Mouse (Mus musculus) liver, postnatal 0 days (tissue): ENCODE results near the gene Tbx19. TPM values are rescaled to one million over a fixed set of nuclear protein-coding genes. Genes with fewer than 3 reads are reported as not detected.

ENCODE experiments used
- ATAC-seq: fragments of 200-750 bp; cut with Nextera tagmentation; 2 replicates; pipeline ENCODE4 v1.8.0; 2017; ENCODE audit warnings: mild to moderate bottlenecking, moderate library complexity
- DNase-seq: peaks from one replicate; pipeline ENCODE4 v3.0.0-alpha.2; 2016
- H3K27ac ChIP-seq: fragments of 300-500 bp; sonication (generic); 2 replicates; pipeline ENCODE4 v1.5.1; 2014; ENCODE audit warnings: antibody characterized with exemption, moderate library complexity, mild to moderate bottlenecking, low read depth
- H3K27me3 ChIP-seq: fragments of 300-500 bp; sonication (generic); 2 replicates; pipeline ENCODE4 v1.6.1; 2014; ENCODE audit warnings: low read length, control low read depth, mixed read lengths; ENCODE audit not compliant: insufficient read depth
- H3K36me3 ChIP-seq: fragments of 300-500 bp; sonication (generic); replicated peaks from 2 replicates; pipeline ENCODE4 v1.6.1; 2014; ENCODE audit warnings: mild to moderate bottlenecking, control low read depth, low read length, moderate library complexity, mixed read lengths; ENCODE audit not compliant: insufficient read depth
- H3K4me1 ChIP-seq: fragments of 300-500 bp; sonication (generic); 2 replicates; pipeline ENCODE4 v1.6.1; 2014; ENCODE audit warnings: antibody characterized with exemption, mild to moderate bottlenecking, control low read depth; ENCODE audit not compliant: insufficient read depth
- H3K4me2 ChIP-seq: fragments of 300-500 bp; sonication (generic); 2 replicates; pipeline ENCODE4 v1.6.1; 2014; ENCODE audit warnings: low read depth, mild to moderate bottlenecking, low read length, moderate library complexity, mixed read lengths
- H3K4me3 ChIP-seq: fragments of 300-500 bp; sonication (generic); 2 replicates; pipeline ENCODE4 v1.5.1; 2014; ENCODE audit warnings: low read depth, low read length
- H3K9ac ChIP-seq: fragments of 300-500 bp; sonication (generic); replicated peaks from 2 replicates; pipeline ENCODE4 v1.6.1; 2014; ENCODE audit warnings: mild to moderate bottlenecking, moderate library complexity
- H3K9me3 ChIP-seq: fragments of 300-500 bp; sonication (generic); 2 replicates; pipeline ENCODE4 v1.6.1; 2016; ENCODE audit warnings: mild to moderate bottlenecking, control low read depth, low read length, mixed read lengths
- CTCF ChIP-seq: sonication (generic); IDR thresholded peaks from 2 replicates; pipeline ENCODE4 v1.5.1; 2016; ENCODE audit warnings: antibody characterized with exemption, low read depth
- EP300 ChIP-seq: IDR thresholded peaks from 2 replicates; pipeline ENCODE4 v1.6.1; 2016; ENCODE audit warnings: antibody characterized with exemption, low read depth, mild to moderate bottlenecking
- WGBS: fragments of 180-500 bp; shearing (Covaris S2); extraction: QIAGEN DNeasy Blood & Tissue Kit; methylation state at CpG from one replicate; pipeline ENCODE4 v1.1.7; 2014; ENCODE audit not compliant: insufficient replicate concordance; 5-methylcytosine and 5-hydroxymethylcytosine counted together
- polyA plus RNA-seq: library from polyadenylated mRNA; unstranded; fragments of >200 nt; fragmentation: Nextera tagmentation; extraction: Ambion mirVana; gene quantifications from 2 replicates; pipeline ENCODE4 v1.2.1, GENCODE M21; 2015

Tbx19 gene
- polyA plus RNA-seq, 1 experiment from 2014 or later, result 0.06 TPM

GRCm38 (mm10) chr1:165114460-165115175 lies 46.0 kb downstream of the Tbx19 start:
- Histone ChIP-seq H3K4me1 (peaks cover 10% of the 10 kb centered on the region; the same call in 1 of the 2 replicates), H3K27ac (no peak overlapping the region), H3K36me3 (no peaks in the 10 kb centered on the region), H3K9me3 (no peaks in the 10 kb centered on the region), H3K4me3 (no peak overlapping the region), H3K27me3 (no peaks in the 10 kb centered on the region), H3K9ac (no peak overlapping the region), H3K4me2 (peak overlapping the region; percentile 59)
- TF ChIP-seq CTCF, result peak; percentile 62
- peak; percentile 79 for TF ChIP-seq EP300
- 22% methylated on average over 17 of the region's 17 CpGs for WGBS
- ATAC-seq (peak; percentile 74), DNase-seq (peak; percentile 35)

- no peak overlapping the region for H3K4me3 ChIP-seq
- H3K27ac ChIP-seq, result no peak overlapping the region
- H3K9ac ChIP-seq, result no peak overlapping the region
- DNase-seq (no peak), ATAC-seq (no peak)
- no peak for TF ChIP-seq CTCF
- no peak for TF ChIP-seq EP300
- WGBS, result 58% methylated on average over 11 of the region's 11 CpGs
- H3K9me3 ChIP-seq, result no peaks in the 10 kb centered on the region
- peaks cover 10% of the 10 kb centered on the region; the same call in 1 of the 2 replicates for H3K4me1 ChIP-seq
- no peak overlapping the region for H3K4me2 ChIP-seq
- H3K36me3 ChIP-seq, result no peaks in the 10 kb centered on the region
- no peaks in the 10 kb centered on the region for H3K27me3 ChIP-seq
These were observed 46.9 kb downstream of the Tbx19 start for GRCm38 (mm10) chr1:165113700-165114099.

DNA sequence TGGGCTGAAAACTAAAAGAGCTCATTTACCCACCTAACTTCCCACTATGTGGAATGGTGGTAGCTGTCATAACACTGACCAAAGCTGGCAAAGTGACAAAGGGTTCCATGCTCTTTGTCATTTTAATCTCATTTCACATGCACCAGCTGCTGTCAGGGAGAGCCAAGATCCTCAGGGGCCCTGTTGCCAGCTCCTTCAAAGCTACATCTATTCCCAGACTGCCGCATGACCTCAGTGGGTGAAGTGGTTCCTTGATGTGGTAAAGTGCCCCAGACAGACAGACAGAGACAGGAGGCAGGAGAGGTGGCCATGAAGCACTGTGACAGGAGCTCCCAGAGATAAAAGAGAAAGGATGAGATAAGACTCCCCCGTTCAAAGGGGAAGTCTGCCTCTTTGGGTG lies 49.9 kb downstream of the Tbx19 start:
- Histone ChIP-seq H3K4me2 (no peak overlapping the region), H3K9me3 (no peaks in the 10 kb centered on the region), H3K4me1 (peaks cover 13% of the 10 kb centered on the region), H3K36me3 (no peaks in the 10 kb centered on the region), H3K27ac (no peak overlapping the region), H3K4me3 (no peak overlapping the region), H3K27me3 (no peaks in the 10 kb centered on the region), H3K9ac (no peak overlapping the region)
- ATAC-seq, result no peak
- TF ChIP-seq EP300 (no peak), CTCF (no peak)
- 22% methylated on average over 2 of the region's 2 CpGs for WGBS
- DNase-seq, result no peak

DNA sequence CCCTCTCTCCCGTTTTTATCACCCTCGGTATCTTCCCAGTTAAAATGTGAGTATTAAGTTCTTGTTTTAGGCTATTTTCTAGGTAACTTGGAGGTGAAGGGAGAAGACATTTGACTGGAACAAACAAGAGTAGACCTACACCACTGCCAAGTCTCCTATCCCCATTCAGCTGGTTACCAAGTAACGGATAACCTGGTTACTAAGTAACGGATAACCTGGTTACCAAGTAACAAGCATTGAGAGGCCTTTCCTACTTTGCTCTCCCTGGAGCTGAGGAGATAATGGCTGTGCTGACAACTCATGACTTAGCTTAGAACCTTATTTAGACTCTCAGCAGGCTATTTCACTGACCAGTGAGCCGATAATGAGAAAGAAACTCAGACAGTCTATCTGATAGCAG lies 51.4 kb downstream of the Tbx19 start:
- TF ChIP-seq CTCF (no peak), EP300 (no peak)
- Histone ChIP-seq H3K27ac (no peak overlapping the region), H3K4me2 (no peak overlapping the region), H3K9me3 (no peaks in the 10 kb centered on the region), H3K27me3 (no peaks in the 10 kb centered on the region), H3K36me3 (no peaks in the 10 kb centered on the region), H3K9ac (no peak overlapping the region), H3K4me1 (peaks cover 9% of the 10 kb centered on the region), H3K4me3 (no peak overlapping the region)
- ATAC-seq (no peak), DNase-seq (no peak)
- WGBS, result 77% methylated on average over 5 of the region's 5 CpGs

- H3K4me3 ChIP-seq, result no peak overlapping the region
- no peak overlapping the region for H3K27ac ChIP-seq
- no peaks in the 10 kb centered on the region for H3K27me3 ChIP-seq
- DNase-seq (no peak), ATAC-seq (no peak)
- TF ChIP-seq EP300, result no peak
- no peak for TF ChIP-seq CTCF
- H3K9ac ChIP-seq, result no peak overlapping the region
- WGBS, result 69% methylated on average over 5 of the region's 5 CpGs
- no peaks in the 10 kb centered on the region for H3K9me3 ChIP-seq
- no peak overlapping the region for H3K4me2 ChIP-seq
- peaks cover 11% of the 10 kb centered on the region for H3K4me1 ChIP-seq
- no peaks in the 10 kb centered on the region for H3K36me3 ChIP-seq
These were observed 52.1 kb downstream of the Tbx19 start for GRCm38 (mm10) chr1:165108477-165108876.

DNA sequence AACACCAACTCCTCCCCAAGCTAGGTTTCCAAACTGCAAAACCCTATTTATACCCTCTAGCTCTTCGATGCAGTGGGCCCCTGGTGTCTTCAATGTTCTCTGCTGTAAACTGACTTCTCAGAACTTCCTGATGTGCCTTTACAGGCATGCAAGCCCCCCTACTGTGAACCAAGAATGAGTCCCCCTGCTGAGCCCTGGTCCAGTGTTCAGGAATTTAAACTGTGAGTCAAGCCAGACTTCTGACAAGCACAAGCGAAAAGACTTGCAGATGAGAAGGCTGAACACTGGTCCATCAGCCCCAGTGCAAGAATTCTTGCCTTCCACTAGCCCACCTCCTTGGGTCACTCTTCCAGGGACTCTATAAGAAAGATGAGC lies 54.6 kb downstream of the Tbx19 start:
- ATAC-seq, result no peak
- whole genome bisulfite sequencing, result 61% methylated on average over 2 of the region's 2 CpGs
- no peaks in the 10 kb centered on the region for H3K27me3 ChIP-seq
- DNase-seq, result no peak
- H3K36me3 ChIP-seq, result no peaks in the 10 kb centered on the region
- peak overlapping the region; percentile 70 for H3K4me2 ChIP-seq
- no peaks in the 10 kb centered on the region for H3K9me3 ChIP-seq
- peaks cover 11% of the 10 kb centered on the region for H3K4me1 ChIP-seq
- H3K27ac ChIP-seq, result peak overlapping the region; percentile 80
- TF ChIP-seq EP300, result no peak
- TF ChIP-seq CTCF, result no peak
- no peak overlapping the region for H3K9ac ChIP-seq
- H3K4me3 ChIP-seq, result no peak overlapping the region
